Comparison of ENCODE assay signal across 9 mouse cellular contexts in the genomic region with DNA sequence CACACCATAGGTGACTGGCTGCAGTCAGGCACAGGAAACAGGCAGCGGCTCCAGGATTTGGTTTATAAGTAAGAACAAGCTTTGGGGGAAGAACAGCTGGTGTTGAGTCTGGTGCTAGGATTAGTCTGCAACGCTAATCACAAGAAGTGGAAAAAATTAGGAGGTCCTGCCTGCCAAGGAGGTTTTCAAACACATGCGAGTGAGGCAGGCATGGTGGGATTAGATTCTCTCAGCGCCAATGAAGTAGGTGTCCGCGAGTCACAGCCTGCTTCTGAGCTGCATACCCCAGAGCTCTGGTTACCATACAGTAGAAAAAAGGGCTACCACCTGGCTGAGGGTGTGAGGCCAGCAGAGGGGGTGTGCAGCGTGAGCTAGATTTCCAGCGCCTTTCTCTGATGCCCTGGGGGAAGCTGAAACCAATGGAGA.
DNase-seq lines count a peak whose midpoint lies in the region; ATAC-seq and TF ChIP-seq lines count a peak whose summit lies in the region.
"Had no signal": no experiment of that assay in that cellular context is flagged by ENCODE, and none has a peak within 500 bp of the region (broad histone marks: within the 10 kb centered on the region; RNA-seq: fewer than 3 reads in every experiment).

No protein-coding gene starts in this region.

- 0 out of 2 replicates have a peak overlapping the region, but pooled peaks have one; percentile 33 for H3K27ac ChIP-seq in neural tube, embryonic 13.5 days (replicated peaks)
- H3K27ac ChIP-seq in stomach, embryonic 16.5 days (ENCODE audit: low read length), result peak overlapping the region; percentile 42

- DNase-seq in cerebellum, postnatal 10 days, result peak; percentile 45 to 52
- DNase-seq in cerebellum, adult 11 months, result no peak
- DNase-seq in neural tube, embryonic 10.5 days (ENCODE audit: extremely low spot score, low spot score), result no peak
- DNase-seq in left cerebral cortex, postnatal 36 days (ENCODE audit: low spot score in 2 of 2), result peak; percentile 55 to 67
- DNase-seq in lung, adult 2 months, result no peak
- no peak for DNase-seq in gastrocnemius, postnatal 10 days
- DNase-seq: thymus, postnatal 4 days had no signal

- H3K4me2 ChIP-seq in neural tube, embryonic 13.5 days, result no peak overlapping the region
- no peak overlapping the region for H3K4me2 ChIP-seq in stomach, embryonic 16.5 days (ENCODE audit: low read depth, low read length)

- no peak overlapping the region for H3K4me3 ChIP-seq in neural tube, embryonic 13.5 days
- H3K4me3 ChIP-seq in stomach, embryonic 16.5 days (replicated peaks; ENCODE audit: low read length), result no peak overlapping the region
- no peak overlapping the region for H3K4me3 ChIP-seq in lung, adult 2 months (replicated peaks; ENCODE audit: extremely low read depth, low read depth, low read length)

- H3K36me3 ChIP-seq in neural tube, embryonic 13.5 days, result no peaks in the 10 kb centered on the region
- H3K36me3 ChIP-seq in stomach, embryonic 16.5 days (ENCODE audit: control insufficient read depth, insufficient read depth, low read length), result no peaks in the 10 kb centered on the region

- TF ChIP-seq CTCF in lung, adult 2 months (IDR thresholded peaks at IDR 0.05; ENCODE audit: insufficient read depth, low read length), result no peak

- H3K27me3 ChIP-seq in neural tube, embryonic 13.5 days, result no peaks in the 10 kb centered on the region
- no peaks in the 10 kb centered on the region for H3K27me3 ChIP-seq in stomach, embryonic 16.5 days (ENCODE audit: control insufficient read depth, insufficient read depth, low read length)

- no peak overlapping the region for H3K9ac ChIP-seq in neural tube, embryonic 13.5 days
- H3K9ac ChIP-seq in stomach, embryonic 16.5 days (ENCODE audit: low read length), result no peak overlapping the region

- TF ChIP-seq POLR2A in lung, adult 2 months (IDR thresholded peaks at IDR 0.05; ENCODE audit: borderline replicate concordance, extremely low read depth, low read depth, low read length), result no peak

- ATAC-seq in neural tube, embryonic 13.5 days (ENCODE audit: low read depth), result no peak
- no peak for ATAC-seq in stomach, embryonic 16.5 days (ENCODE audit: insufficient read depth, low FRiP score)

- H3K4me1 ChIP-seq in neural tube, embryonic 13.5 days (replicated peaks), result peaks cover 32% of the 10 kb centered on the region
- peaks cover 28% of the 10 kb centered on the region for H3K4me1 ChIP-seq in stomach, embryonic 16.5 days (ENCODE audit: control insufficient read depth, insufficient read depth, low read length)
- no peaks in the 10 kb centered on the region for H3K4me1 ChIP-seq in lung, adult 2 months (ENCODE audit: control insufficient read depth, insufficient read depth, low read length)

- 78% methylated on average over 8 of the region's 8 CpGs for WGBS in neural tube, embryonic 13.5 days
- 55% methylated on average over 8 of the region's 8 CpGs for WGBS in stomach, embryonic 16.5 days
- 78% methylated on average over 8 of the region's 8 CpGs for WGBS in lung, adult 2 months

- no peaks in the 10 kb centered on the region for H3K9me3 ChIP-seq in neural tube, embryonic 13.5 days
- no peaks in the 10 kb centered on the region for H3K9me3 ChIP-seq in stomach, embryonic 16.5 days (replicated peaks; ENCODE audit: control insufficient read depth, low read length)

- intact Hi-C loops in left cerebral cortex, postnatal 36 days (cut with DNase I), result no loop called here

Comparison
In these comparisons a context has a peak if more than half of its experiments do, and no peak if none do; other contexts are left out.
1. DNase-seq: peak in cerebellum, postnatal 10 days (2 of 2) and left cerebral cortex, postnatal 36 days (2 of 2); none in cerebellum, adult 11 months (single experiment), neural tube, embryonic 10.5 days (single experiment), lung, adult 2 months (single experiment) and gastrocnemius, postnatal 10 days (single experiment).